Mouse (Mus musculus): ENCODE results near the gene Gm34653. TPM values are rescaled to one million over a fixed set of nuclear protein-coding genes. Genes with fewer than 3 reads are reported as not detected.

Gm34653 gene
- total and polyA plus RNA-seq, 2 experiments from 2014 or later: not detected

DNA sequence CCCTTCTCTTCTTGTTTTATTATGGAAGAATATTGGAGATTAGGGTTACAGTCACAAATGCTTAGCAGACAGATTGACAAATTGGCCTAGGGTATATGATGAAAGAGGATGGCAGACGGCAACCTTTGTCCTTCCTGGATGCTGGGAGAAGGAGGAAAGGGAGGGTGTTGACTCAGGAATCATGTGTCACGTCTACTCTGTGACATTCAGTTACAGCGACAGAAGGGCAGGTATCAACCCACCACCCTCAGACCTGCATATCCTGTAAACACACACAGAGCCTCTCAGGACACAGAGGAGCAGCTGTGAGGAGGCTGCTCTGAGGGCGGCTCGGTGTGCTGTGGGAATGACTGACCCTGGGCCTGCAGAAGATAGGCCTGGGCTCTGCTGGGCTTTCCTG is 50.4 kb downstream of the Gm34653 start:
- no peak for TF ChIP-seq EP300 (IDR thresholded peaks at IDR 0.05; ENCODE audit: low read depth)
- no peak for TF ChIP-seq CTCF (IDR thresholded peaks at IDR 0.05; ENCODE audit: low read depth)
- Histone ChIP-seq H3K4me1 (ENCODE audit: control insufficient read depth, insufficient read depth) (no peaks in the 10 kb centered on the region), H3K27me3 (ENCODE audit: control insufficient read depth, insufficient read depth, low read length) (no peaks in the 10 kb centered on the region), H3K9ac (replicated peaks; ENCODE audit: low read depth, low read length) (no peak overlapping the region), H3K9me3 (replicated peaks; ENCODE audit: control insufficient read depth, low read length) (no peaks in the 10 kb centered on the region), H3K4me2 (ENCODE audit: low read depth, low read length) (no peak overlapping the region), H3K4me3 (ENCODE audit: low read depth, low read length) (no peak overlapping the region), H3K36me3 (replicated peaks; ENCODE audit: control insufficient read depth, insufficient read depth, low read length) (no peaks in the 10 kb centered on the region), H3K27ac (ENCODE audit: low read depth) (no peak overlapping the region)
- no peak for DNase-seq (ENCODE audit: low spot score)
- 39% methylated on average over 5 of the region's 5 CpGs for WGBS
- ATAC-seq (ENCODE audit: insufficient read depth, low read depth): no peak

DNA sequence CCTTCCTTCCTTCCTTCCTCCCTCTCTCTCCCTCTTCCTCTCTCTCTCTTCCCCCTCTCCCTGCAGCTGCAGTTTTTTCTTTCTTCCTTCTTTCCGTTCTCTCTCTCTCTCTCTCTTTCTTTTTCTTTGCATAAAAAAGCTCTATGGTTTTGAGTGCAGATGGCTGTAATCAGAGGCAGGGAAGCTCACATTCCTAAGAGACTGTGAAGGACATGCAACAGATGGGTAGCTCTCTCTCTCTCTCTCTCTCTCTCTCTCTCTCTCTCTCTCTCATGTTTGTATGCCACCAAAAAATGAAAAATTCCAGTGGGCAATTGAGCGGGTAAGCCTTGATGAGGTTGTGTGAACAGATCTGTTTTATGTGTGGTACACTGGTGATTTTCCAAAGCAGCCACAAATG is 51.4 kb downstream of the Gm34653 start:
- ATAC-seq (ENCODE audit: insufficient read depth, low read depth) (no peak), DNase-seq (ENCODE audit: low spot score) (no peak)
- Histone ChIP-seq H3K4me3 (ENCODE audit: low read depth, low read length) (no peak overlapping the region), H3K27ac (ENCODE audit: low read depth) (no peak overlapping the region), H3K9ac (replicated peaks; ENCODE audit: low read depth, low read length) (no peak overlapping the region), H3K9me3 (replicated peaks; ENCODE audit: control insufficient read depth, low read length) (no peaks in the 10 kb centered on the region), H3K27me3 (ENCODE audit: control insufficient read depth, insufficient read depth, low read length) (no peaks in the 10 kb centered on the region), H3K36me3 (replicated peaks; ENCODE audit: control insufficient read depth, insufficient read depth, low read length) (no peaks in the 10 kb centered on the region), H3K4me1 (ENCODE audit: control insufficient read depth, insufficient read depth) (no peaks in the 10 kb centered on the region), H3K4me2 (ENCODE audit: low read depth, low read length) (no peak overlapping the region)
- no peak for TF ChIP-seq CTCF (IDR thresholded peaks at IDR 0.05; ENCODE audit: low read depth)
- TF ChIP-seq EP300 (IDR thresholded peaks at IDR 0.05; ENCODE audit: low read depth): no peak
- WGBS: 64% methylated on average over 2 of the region's 2 CpGs

Other genes starting within 250 kb of the Gm34653 start
- gene Gapvd1, start 77.8 kb upstream of the Gm34653 start, total RNA-seq (2014; rRNA removed; ENCODE audit: low replicate concordance): 29.7 and 36.1 TPM in 2 replicates
- 34.1 and 43.4 TPM in 2 replicates for gene Gapvd1, start 77.8 kb upstream of the Gm34653 start, polyA plus RNA-seq (2015; fragmentation: Nextera tagmentation; extraction: Ambion mirVana)
- gene Hspa5, start 61.0 kb upstream of the Gm34653 start, total RNA-seq (2014; rRNA removed; ENCODE audit: low replicate concordance): 160 and 175 TPM in 2 replicates
- 348 and 437 TPM in 2 replicates for gene Hspa5, start 61.0 kb upstream of the Gm34653 start, polyA plus RNA-seq (2015; fragmentation: Nextera tagmentation; extraction: Ambion mirVana)
- 18.6 and 31.0 TPM in 2 replicates for gene Rabepk, start 33.1 kb upstream of the Gm34653 start, total RNA-seq (2014; rRNA removed; ENCODE audit: low replicate concordance)
- gene Rabepk, start 33.1 kb upstream of the Gm34653 start, polyA plus RNA-seq (2015; fragmentation: Nextera tagmentation; extraction: Ambion mirVana): 20.1 and 22.1 TPM in 2 replicates
- gene Fbxw2, start 6.7 kb upstream of the Gm34653 start, total RNA-seq (2014; rRNA removed; ENCODE audit: low replicate concordance): 73.8 and 75.8 TPM in 2 replicates
- gene Fbxw2, start 6.7 kb upstream of the Gm34653 start, polyA plus RNA-seq (2015; fragmentation: Nextera tagmentation; extraction: Ambion mirVana): 51.9 and 52.3 TPM in 2 replicates
- 0.19 TPM in 1 of 2 replicates, not detected in the other for gene Cutal, start 41.4 kb downstream of the Gm34653 start, total RNA-seq (2014; rRNA removed; ENCODE audit: low replicate concordance)
- gene Cutal, start 41.4 kb downstream of the Gm34653 start, polyA plus RNA-seq (2015; fragmentation: Nextera tagmentation; extraction: Ambion mirVana): 0.25 and 0.32 TPM in 2 replicates
- 16.5 and 28.6 TPM in 2 replicates for gene Psmd5, start 42.0 kb downstream of the Gm34653 start, total RNA-seq (2014; rRNA removed; ENCODE audit: low replicate concordance)
- 37.2 and 37.9 TPM in 2 replicates for gene Psmd5, start 42.0 kb downstream of the Gm34653 start, polyA plus RNA-seq (2015; fragmentation: Nextera tagmentation; extraction: Ambion mirVana)
- gene Phf19, start 81.0 kb downstream of the Gm34653 start, total RNA-seq (2014; rRNA removed; ENCODE audit: low replicate concordance): 2.4 and 5.7 TPM in 2 replicates
- gene Phf19, start 81.0 kb downstream of the Gm34653 start, polyA plus RNA-seq (2015; fragmentation: Nextera tagmentation; extraction: Ambion mirVana): 1.0 and 1.6 TPM in 2 replicates
- 0.23 and 0.73 TPM in 2 replicates for gene Traf1, start 128.8 kb downstream of the Gm34653 start, total RNA-seq (2014; rRNA removed; ENCODE audit: low replicate concordance)
- gene Traf1, start 128.8 kb downstream of the Gm34653 start, polyA plus RNA-seq (2015; fragmentation: Nextera tagmentation; extraction: Ambion mirVana): 1.1 TPM in 2 replicates
- gene Hc, start 228.4 kb downstream of the Gm34653 start, total RNA-seq (2014; rRNA removed; ENCODE audit: low replicate concordance): 0.04 TPM in 1 of 2 replicates, not detected in the other
- gene Hc, start 228.4 kb downstream of the Gm34653 start, polyA plus RNA-seq (2015; fragmentation: Nextera tagmentation; extraction: Ambion mirVana): 0.12 TPM in 1 of 2 replicates, not detected in the other